Mouse (Mus musculus): ENCODE results near the gene Ifrd2.

GRCm38 (mm10) chr9:107620954-107621353 lies 33.5 kb downstream of the Ifrd2 start:
- TF ChIP-seq POLR2A (IDR thresholded peaks at IDR 0.05; ENCODE audit: control insufficient read depth in 1 of 2, insufficient read depth in 1 of 2, low read depth in 1 of 2, low read length in 2 of 2, poor library complexity in 1 of 2) (no peak), POLR2AphosphoS2 (IDR thresholded peaks at IDR 0.05; ENCODE audit: low read length) (no peak)

Data from MEL (cell line).